Mouse (Mus musculus) embryonic facial prominence, embryonic 15.5 days (tissue): ENCODE measurements at regions not wholly inside any gene's neighbourhood (a gene's known extent, or its start where the extent isn't known, plus 50 kb on each side); places are given as distances from the start of the nearest gene placed in this dataset.

Source experiments
- ATAC-seq: fragments of 200-750 bp; cut with Nextera tagmentation; 2 replicates; pipeline ENCODE4 v1.8.0; 2017; ENCODE audit warnings: low read depth, moderate TSS enrichment; ENCODE audit not compliant: insufficient number of reproducible peaks, low FRiP score, low TSS enrichment
- H3K27ac ChIP-seq: fragments of 300-500 bp; sonication (generic); replicated peaks from 2 replicates; pipeline ENCODE4 v1.5.1; 2015; ENCODE audit warnings: mild to moderate bottlenecking, inconsistent platforms
- H3K27me3 ChIP-seq: fragments of 300-500 bp; sonication (generic); 2 replicates; pipeline ENCODE4 v1.6.1; 2015; ENCODE audit warnings: inconsistent platforms
- H3K36me3 ChIP-seq: fragments of 300-500 bp; sonication (generic); 2 replicates; pipeline ENCODE4 v1.6.1; 2015; ENCODE audit warnings: mild to moderate bottlenecking, inconsistent platforms
- H3K4me1 ChIP-seq: fragments of 300-500 bp; sonication (generic); 2 replicates; pipeline ENCODE4 v1.6.1; 2015; ENCODE audit warnings: inconsistent platforms
- H3K4me2 ChIP-seq: fragments of 300-500 bp; sonication (generic); replicated peaks from 2 replicates; pipeline ENCODE4 v1.6.1; 2015; ENCODE audit warnings: mild to moderate bottlenecking, inconsistent platforms
- H3K4me3 ChIP-seq: fragments of 300-500 bp; sonication (generic); replicated peaks from 2 replicates; pipeline ENCODE4 v1.5.1; 2015; ENCODE audit warnings: mild to moderate bottlenecking, inconsistent platforms
- H3K9ac ChIP-seq: fragments of 300-500 bp; sonication (generic); 2 replicates; pipeline ENCODE4 v1.6.1; 2015; ENCODE audit warnings: inconsistent platforms
- H3K9me3 ChIP-seq: fragments of 300-500 bp; sonication (generic); replicated peaks from 2 replicates; pipeline ENCODE4 v1.6.1; 2016; ENCODE audit warnings: inconsistent platforms
- WGBS: fragments of 180-500 bp; shearing (Covaris S2); methylation state at CpG from one replicate; pipeline ENCODE4 v1.1.7; 2015; 5-methylcytosine and 5-hydroxymethylcytosine counted together

- 16% methylated on average over 6 of the region's 6 CpGs for WGBS
- Histone ChIP-seq H3K36me3 (no peaks in the 10 kb centered on the region), H3K9ac (no peak overlapping the region), H3K4me3 (no peak overlapping the region), H3K4me2 (no peak overlapping the region), H3K27ac (0 out of 2 replicates have a peak overlapping the region, but pooled peaks have one; percentile 28), H3K27me3 (no peaks in the 10 kb centered on the region), H3K9me3 (no peaks in the 10 kb centered on the region), H3K4me1 (no peaks in the 10 kb centered on the region)
- peak; percentile 43; the same call in 1 of the 2 replicates for ATAC-seq
These were observed 57.5 kb upstream of the Klf6 start for GRCm38 (mm10) chr13:5803540-5804380.

GRCm38 (mm10) chr13:5804381-5804941 lies 56.8 kb upstream of the Klf6 start:
- H3K4me2 ChIP-seq = no peak overlapping the region
- no peaks in the 10 kb centered on the region for H3K9me3 ChIP-seq
- WGBS = 37% methylated on average over 7 of the region's 7 CpGs
- no peak for ATAC-seq
- H3K9ac ChIP-seq = no peak overlapping the region
- no peaks in the 10 kb centered on the region for H3K36me3 ChIP-seq
- no peaks in the 10 kb centered on the region for H3K4me1 ChIP-seq
- H3K27me3 ChIP-seq = no peaks in the 10 kb centered on the region
- no peak overlapping the region for H3K4me3 ChIP-seq
- no peak overlapping the region for H3K27ac ChIP-seq

GRCm38 (mm10) chr13:5808380-5808779 lies 52.9 kb upstream of the Klf6 start:
- H3K9ac ChIP-seq = no peak overlapping the region
- no peaks in the 10 kb centered on the region for H3K36me3 ChIP-seq
- 81% methylated on average over 2 of the region's 2 CpGs for WGBS
- no peak overlapping the region for H3K27ac ChIP-seq
- no peaks in the 10 kb centered on the region for H3K4me1 ChIP-seq
- H3K4me2 ChIP-seq = no peak overlapping the region
- H3K9me3 ChIP-seq = no peaks in the 10 kb centered on the region
- ATAC-seq = no peak
- H3K4me3 ChIP-seq = no peak overlapping the region
- H3K27me3 ChIP-seq = no peaks in the 10 kb centered on the region
